Mouse (Mus musculus): ENCODE measurements around the gene Dennd6a. TPM values are rescaled to one million over a fixed set of nuclear protein-coding genes. Genes with fewer than 3 reads are reported as not detected.
"Not testable (repeated sequence)": the region's sequence is repeated elsewhere in the genome, so short reads cannot be mapped to it uniquely, and the experiment has no call there.

Gene Dennd6a
- polyA plus RNA-seq (2012; rRNA removed), result 21.1 and 23.1 TPM in 2 replicates

DNA sequence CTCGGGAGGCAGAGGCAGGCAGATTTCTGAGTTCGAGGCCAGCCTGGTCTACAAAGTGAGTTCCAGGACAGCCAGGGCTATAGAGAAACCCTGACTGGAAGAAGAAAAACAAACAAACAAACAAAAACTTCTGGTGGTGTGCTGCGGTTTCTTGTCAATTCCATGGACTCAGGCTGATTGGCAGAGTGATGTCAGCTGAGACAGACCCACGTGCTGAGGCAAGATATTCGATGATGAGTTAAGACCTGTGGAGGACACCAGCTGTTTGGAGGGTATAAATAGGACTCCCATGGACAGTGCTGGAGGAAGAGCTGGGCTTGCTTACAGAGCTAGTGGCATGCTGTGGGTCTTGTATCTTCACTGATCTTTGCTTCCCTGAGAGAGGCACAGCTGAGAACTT lies at the start of gene Dennd6a:
Dennd6a (plus strand) TSS at position 301 of the 400 bp plus-strand sequence.
- not testable (repeated sequence) for DNase-seq (ENCODE audit: low spot score)

DNA sequence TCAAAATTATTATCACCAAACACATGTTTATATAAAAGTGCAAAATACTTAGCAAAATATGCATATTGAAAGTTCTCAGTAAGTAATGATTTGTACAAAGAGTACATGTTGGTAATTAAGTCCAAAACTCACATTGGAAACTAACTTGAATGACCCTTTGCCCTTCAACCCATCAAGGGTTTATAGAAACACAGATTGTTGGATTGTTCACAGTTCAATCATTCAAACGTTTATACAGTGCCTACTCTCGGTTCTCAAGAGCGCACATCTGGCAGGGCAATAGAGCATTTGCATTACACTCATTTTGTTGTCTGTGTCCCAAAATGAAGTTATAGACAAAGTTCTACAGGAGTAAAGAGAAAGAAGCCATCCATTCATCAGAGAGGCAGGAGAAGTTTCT lies 47.7 kb upstream of the Dennd6a start:
- no peak for DNase-seq (ENCODE audit: low spot score)

DNA sequence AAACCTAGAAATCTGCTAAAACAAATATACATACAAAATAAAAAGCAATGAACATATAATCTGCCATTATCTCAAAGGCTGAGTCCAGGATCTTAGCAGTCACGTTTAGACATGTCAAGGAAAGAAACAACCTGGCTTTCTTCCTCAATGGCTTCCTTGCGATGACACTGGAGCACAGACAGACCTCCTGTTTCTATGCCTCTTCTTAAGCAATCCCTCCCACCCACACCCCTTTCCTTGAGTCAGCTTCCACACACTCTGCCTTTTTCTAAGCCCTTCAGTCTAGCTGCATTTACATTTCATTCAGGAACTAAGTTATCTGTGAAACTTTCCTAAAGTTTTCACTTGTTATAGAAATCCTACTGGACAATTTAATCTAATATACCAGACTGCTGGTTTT lies 45.4 kb upstream of the Dennd6a start:
- no peak for DNase-seq (ENCODE audit: low spot score)

DNA sequence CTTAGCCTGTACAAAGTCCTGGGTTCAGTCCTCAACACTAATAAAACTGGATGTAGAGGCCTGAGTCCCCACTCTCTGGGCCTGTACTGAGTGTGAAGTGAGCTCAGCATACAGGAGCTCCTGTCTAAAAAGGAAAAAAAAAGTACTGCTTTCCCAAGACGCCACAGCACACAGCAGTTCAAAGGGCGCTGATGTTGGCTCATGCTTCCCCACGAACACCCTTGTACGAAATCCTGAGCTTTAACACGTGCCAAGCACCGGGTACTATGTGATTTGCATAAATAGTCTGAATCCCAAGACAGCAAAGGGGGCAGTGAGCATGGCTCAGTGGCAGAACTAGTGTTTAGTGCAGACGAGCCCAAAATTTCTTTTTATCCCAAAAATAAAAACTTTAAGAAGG lies 43.3 kb upstream of the Dennd6a start:
- no peak for DNase-seq (ENCODE audit: low spot score)

DNA sequence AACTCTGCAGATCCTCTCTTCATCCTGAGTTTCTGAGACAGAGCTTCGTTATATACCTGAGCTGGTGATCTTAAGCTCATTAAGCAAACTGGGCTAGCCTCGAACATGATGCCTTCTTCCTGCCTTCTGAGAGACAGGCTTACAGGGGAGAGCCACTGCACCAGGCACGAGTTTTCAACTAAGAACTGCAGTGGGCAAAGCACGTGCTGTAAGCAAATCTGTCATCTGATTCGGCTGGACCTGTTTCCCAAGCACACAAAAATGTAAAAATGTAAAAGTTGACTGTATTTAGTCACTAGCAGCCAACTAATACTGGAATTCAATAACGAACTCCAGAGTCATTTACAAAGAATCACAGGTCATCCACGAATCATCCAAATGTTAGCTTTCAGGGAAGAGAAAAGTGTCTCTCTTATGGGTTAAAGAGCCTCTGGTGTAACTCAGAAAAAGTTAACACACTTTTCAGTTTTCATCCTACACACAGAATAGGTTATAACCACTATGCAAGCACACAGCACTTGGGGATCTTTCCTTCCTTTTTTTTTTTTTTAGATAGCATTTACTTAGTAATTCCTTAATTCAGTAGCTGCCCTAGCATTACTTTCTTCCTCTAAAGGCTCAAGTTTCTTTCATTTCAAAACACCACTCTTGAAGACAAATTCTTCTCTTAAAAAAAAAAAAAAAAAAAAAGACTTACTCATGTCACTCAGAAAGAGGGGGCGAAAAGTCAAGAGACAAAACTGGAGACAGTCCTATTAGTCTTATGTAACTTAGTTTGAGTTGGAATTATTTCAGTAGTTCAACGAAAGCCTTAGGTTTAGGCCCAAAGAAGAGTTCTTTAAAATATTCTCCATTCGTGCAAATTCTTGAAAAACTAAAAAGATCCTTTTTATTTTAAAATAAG lies 42.0 kb upstream of the Dennd6a start:
- no peak for DNase-seq (ENCODE audit: low spot score)

DNA sequence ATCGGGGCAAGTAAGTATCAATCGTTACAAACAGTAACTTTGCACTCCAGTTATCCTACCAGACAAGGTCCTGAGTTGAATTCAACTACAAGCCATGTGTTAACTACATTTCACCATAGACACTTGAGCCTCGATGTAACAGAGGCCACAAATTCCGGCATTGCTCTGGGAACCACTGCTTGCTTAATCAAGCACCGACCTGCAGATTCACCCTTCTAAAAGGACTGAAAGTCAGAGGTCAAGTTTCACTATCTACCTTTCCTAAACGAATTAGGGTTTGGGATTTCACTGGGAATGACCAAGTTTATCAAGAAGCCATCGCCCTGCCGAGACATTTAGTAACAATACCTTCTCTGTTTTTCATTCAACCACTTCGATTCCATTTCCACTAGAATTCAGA lies 40.9 kb upstream of the Dennd6a start:
- no peak for DNase-seq (ENCODE audit: low spot score)

DNA sequence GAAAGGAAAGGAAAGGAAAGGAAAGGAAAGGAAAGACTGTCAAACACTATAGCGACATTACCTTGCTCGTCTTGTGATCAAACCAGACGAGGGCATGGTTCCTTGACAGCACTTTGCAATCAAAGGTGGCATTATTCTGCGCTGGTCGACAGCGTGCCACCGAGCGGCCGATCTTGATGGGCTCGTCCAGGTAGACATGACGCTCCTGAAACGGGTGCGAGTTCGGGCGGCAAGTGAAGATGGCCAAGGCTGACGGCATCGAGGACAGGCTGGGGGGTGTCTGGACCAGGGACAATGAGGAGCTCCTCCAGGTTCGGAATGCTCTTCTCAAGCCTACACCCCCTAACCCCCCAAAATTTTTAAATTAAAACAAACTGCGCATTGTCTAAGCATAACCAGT lies 40.4 kb upstream of the Dennd6a start:
- DNase-seq (ENCODE audit: low spot score), result no peak

DNA sequence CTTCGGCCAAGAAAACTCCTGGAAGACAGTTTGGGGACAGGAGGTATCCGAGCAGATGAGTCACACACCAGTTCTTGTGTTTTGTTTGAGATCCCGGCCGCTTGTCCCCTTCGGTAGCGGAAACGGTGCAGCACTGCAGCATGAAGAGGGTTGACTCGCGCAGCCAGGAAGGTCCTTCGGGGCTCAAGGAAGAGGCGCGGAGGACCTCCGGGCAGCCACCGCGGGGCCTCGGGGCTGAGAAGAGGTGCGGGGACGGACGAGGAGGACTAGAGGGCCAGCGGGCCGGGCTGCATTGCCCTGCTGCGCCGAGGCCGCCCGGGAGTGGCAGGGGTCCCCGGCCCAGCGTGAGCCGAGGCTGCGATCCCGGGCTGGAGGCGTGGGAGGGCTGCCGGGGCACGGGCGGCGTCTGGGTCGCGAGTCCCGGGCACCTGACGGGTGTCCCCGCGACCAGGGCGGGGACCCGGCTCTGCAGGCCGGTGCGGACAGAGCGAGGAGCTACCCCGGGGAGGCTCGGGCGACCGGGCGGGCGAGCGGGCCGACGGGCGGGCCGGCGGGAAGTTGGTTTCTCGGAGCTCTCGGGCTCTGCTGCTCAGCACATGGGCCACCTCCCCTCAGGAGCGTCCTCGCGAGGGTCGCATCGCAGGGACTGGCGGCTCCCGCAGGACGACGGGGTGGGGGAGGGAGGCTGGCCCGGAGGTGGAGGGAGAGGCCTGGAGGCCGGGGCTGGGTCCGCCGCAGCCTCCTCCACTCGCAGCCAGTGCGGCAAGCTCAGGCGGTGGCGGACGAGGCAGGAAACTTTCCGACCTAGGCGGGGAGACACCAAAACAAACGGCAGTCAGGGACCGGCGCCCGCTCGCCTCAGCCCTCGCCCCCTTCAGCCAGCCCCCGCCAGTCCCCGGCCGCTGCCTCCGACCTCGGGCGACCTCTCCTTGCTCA lies 39.6 kb upstream of the Dennd6a start:
- peak; percentile 67 for DNase-seq (ENCODE audit: low spot score)

DNA sequence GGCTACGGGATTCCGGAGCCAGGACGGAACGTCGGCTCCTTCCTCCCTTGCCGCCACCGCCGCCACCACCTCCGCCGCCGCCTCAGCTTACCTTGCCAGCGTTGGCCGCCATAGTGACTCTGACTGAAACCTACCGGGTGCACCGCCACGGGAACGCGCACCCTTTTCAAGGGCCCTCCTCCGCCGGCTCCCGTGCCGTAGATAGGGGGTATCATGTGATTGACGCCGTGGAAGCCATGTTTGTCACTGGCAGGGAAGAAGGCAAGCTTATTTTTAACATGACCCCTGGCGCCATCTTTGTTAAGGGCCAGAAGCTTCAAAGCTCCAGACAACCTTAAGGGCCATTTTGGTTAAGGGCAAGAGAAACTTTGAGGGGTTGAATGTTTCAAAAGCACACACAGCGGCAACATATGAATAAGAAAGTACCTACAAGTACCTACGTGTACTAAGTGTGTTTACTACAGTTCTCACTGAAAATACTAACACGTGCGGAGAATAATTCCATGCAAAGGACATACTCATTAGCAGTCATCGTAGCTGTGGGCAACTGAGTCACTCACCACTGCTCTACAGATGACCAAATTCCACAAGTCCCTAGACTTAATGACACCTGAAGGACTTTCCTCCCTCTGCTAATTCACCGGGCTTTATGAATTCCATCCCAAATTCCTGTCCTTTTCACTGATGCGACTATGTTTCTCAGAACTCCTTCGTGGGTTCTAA lies 38.7 kb upstream of the Dennd6a start, which contains the start of gene Slmap:
Slmap (minus strand) TSS at position 175 of the 723 bp plus-strand sequence.
- DNase-seq (ENCODE audit: low spot score), result peak; percentile 99

DNA sequence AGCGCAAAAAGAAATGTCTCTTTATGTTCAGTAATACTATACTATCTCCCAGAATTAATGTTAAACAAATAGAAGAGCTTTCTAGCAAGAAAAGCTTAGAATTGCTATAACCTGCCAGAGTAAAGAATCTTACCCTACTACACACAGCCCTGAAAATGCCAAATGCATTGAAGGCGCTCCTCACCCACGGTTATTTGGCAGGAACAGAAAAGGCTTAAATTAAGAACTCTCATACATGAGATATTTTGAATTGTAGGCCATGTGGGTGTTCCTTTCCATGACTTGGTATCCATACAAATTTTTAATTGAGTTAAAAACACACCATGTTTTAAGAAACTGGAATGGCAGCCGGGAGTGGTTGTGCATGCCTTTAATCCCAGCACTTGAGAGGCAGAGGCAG lies 34.4 kb upstream of the Dennd6a start:
- DNase-seq (ENCODE audit: low spot score), result no peak

DNA sequence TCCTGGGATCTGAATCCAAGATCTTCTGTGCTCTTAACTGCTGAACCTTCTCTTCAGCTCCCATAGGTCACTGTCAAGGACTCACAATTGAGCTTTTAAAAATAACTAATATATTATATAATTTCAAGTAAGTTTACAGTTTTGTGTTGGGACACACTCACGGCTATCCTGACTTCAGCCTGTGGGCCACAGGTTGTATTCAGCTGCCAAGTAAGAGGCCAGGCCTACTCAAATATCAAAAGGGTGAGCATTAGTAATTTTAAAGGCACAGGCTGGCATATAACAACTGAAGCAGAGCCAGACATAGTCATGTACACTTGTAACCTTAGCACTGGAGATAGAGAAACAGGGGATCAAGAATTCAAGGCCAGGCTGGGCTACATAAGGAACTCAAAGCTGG lies 33.1 kb upstream of the Dennd6a start:
- no peak for DNase-seq (ENCODE audit: low spot score)

DNA sequence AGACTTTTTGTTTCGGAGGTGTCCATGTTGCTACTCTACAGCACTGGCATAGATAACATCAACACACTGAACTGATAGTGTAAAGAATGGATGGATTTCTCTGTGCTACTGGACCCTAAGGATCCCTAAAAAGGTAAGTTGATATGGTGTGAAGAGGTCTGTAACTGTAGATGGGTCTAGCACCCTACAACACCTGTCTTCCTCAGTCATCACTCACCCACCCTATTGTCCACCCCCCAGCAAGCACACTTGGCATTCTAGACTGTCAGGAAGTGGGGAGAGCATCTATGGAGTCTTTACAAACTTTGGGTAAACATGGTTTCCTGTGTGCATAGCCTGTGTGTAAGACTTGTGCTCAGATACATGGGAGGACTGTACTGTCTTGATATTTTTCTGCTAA lies 31.5 kb upstream of the Dennd6a start:
- DNase-seq (ENCODE audit: low spot score), result no peak

DNA sequence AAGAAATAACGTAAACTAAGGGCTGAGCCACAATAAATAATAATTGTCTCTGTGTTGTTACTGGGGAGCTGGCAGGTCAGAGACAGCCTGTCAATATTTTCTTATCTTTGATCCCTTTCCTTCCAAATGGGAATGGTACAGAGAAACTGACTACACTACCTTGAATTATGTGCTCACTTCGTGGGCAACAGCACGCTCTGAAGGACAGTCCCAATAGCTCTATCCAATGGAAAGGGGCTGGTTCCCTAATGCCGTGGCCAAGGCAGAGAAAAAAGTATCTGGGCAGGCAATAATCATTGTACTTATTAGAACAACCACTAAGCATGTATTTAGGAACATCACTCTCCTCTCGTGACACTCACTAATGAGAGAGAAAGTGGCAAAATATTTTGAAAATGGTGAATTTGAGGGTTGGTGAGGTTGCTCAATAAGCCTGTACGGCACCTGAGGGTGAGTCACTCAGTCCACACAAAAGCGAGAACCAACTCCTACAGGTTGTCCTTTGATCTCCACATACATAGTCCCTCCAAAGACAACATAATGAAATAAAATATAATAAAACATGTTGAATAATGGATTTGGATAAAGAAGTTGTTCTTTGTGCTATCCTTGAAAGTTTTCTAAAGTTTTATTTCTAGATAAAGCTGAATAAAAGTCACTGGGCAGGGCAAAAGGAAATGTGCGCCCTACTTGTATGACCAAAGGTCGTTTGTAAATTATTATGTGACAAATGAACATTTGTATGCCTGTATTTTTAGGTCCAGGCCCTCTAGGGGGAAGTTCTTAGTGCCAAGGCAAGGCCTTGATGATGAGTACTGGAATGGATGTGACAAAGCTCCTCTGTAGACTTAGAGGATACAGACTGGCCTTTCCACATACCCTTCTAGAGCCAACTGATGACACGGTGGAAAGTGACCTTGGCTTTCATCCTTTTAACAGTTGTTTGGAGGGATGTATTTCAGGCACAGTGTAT lies 25.9 kb upstream of the Dennd6a start:
- no peak for DNase-seq (ENCODE audit: low spot score)

DNA sequence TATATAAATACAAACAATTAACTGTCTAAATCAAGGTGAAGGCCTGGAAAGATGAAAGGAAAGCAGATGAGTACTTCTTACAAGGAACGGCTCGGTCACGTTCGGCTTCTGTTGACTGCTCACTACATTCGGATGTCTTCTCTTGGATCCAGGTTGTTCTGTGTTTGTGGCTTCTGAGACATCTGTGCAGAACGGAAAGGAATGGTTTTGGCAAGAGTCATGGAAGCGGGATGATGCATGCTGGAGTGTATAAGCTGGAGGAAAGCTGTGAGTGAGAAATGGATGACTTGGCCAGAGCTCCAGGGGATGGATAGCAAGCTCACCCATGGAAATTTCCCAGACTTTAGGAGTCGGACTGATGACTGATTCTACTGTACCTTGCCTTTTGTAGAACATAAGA lies 22.9 kb upstream of the Dennd6a start:
- DNase-seq (ENCODE audit: low spot score), result no peak

DNA sequence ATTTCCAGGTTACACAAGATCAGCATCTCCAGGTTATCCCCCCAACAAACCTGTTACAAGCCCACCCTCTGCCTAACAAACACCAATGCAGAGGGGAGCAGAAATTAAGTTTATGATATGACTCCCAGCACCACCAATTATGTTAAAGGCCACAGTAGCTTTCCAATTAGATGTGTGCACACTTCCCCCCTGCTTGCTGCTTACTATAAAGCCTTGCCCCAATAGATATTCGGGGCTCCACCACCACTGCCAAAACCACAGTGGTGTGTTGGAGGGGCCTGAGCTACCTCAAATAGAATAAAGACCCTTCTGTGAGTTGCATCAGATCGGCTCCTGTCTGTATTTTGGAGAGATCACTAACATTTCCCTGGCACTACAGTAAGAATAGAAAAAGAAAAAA lies 21.2 kb upstream of the Dennd6a start:
- DNase-seq (ENCODE audit: low spot score), result no peak

DNA sequence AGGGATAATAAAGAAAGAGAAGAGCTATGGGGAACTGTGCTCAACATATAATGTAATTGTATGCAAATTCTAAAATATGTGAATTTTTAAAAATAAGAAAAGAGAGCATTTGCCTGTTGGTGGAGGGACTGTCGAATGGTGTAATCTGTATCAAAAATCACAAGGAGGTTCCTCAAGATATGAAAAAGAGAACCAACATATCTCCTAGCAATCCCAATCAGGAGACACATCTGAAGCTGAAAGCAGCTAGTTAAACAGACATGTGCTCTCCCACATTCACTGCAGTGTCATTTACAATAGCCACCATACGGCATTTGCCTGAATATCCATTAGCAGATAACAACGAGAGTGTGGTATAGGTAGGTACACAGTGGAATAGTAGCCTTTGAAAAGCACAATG lies 20.8 kb upstream of the Dennd6a start:
- no peak for DNase-seq (ENCODE audit: low spot score)

DNA sequence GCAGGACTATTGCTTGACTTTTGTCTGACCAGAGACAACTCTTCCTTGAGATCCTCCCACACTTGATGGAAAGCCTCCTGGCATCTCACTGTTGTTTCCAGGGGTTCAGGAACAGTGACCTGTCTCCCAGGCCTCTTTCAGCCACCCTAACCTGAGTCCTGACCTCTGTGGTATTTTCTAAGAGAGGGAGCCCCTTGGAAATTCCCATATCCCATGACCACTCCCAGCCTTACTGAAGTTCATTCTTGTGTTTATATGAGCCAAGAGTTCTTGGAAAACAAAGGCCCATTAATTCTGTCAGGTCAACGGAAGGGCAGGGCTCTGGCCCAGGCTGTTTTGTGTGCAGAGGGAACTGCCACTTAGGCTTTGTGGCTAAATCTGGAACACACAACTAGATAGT lies 16.1 kb upstream of the Dennd6a start:
- no peak for DNase-seq (ENCODE audit: low spot score)

DNA sequence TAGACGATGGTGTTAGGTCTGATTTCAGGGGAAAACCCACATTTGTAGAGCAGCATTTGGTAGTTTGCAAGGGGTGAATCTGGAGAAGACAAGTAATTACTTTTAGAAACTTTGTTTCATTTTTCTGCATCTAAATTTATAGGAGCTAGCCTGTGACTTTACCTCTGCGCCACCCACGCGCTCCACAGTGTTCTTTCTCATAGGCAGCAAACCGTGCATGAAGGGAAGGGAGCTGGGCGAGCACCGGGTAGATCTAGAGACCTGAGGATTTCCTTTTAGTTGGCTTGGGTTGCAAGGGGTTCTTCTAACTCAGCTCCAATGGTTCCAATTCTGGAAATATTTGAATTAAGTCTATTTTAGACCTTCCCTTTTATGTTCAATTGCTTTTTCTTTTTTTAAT lies 15.1 kb upstream of the Dennd6a start:
- DNase-seq (ENCODE audit: low spot score), result no peak

DNA sequence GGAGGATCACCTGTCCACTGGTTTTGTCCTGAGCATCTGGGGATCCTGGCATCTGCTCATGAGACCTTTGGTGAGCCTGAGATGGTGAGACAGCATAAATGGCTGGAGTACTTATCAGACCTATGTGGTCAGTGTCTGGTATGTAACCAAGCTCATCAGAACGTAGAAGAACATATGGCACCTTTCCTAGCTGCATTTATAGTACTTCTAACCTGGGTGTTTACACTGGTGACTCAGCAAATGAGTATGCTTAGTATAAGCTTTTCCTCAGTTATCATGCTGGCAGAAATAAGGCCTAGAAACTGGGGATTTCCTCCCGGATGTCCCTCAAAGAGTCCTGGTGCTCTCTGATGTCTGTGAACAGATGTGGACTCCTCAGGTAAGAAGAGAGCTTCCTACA lies 11.4 kb upstream of the Dennd6a start:
- DNase-seq (ENCODE audit: low spot score), result no peak

DNA sequence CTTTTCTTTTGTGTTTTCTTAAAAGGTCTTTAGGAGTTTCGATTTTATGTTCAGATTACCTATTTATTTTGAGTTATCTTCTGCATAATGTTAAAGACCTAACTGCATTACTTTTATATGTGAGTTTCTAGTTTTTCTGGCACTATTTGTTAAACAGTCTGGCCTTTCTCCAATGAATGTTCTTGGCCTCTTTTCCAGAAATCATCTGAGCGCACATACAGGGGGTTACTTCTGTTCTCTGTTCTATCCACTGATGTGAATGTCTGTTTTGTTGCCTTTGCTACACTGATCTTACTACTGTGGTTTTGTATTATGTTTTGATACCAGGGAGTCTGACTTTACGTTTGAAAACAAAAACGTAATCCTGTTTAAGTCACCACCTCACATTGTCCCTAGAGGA lies 3.8 kb upstream of the Dennd6a start:
- DNase-seq (ENCODE audit: low spot score), result no peak
